Mouse (Mus musculus): ENCODE measurements at regions not wholly inside any gene's neighbourhood (a gene's known extent, or its start where the extent isn't known, plus 50 kb on each side); places are given as distances from the start of the nearest gene placed in this dataset.

DNA sequence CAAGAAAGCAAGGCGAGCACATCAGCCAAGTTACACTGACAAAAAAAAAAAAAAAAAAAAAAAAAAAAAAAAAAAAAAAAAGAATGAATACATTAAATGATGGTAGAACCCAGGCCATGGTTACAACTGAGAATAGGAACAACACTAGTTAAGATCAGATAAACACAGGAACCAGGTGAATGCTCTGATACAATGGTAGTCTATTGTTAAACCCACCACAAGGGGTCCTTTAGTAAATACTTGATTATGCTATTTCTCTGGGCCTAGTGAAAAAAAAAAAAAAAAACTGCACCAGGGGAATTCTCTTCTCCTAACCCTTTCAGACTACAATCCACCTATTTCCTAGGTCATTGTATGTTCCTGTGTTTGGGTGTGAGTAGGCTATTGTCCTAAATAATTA lies 2289.7 kb downstream of the Cntnap5b start:
- H3K27ac ChIP-seq (ENCODE audit: low read depth, low read length) = no peak overlapping the region
- DNase-seq (no peak), ATAC-seq (no peak)
- H3K9ac ChIP-seq = no peak overlapping the region
- WGBS = 67% methylated on average over 1 of the region's 1 CpGs
- no peaks in the 10 kb centered on the region for H3K27me3 ChIP-seq (ENCODE audit: insufficient read depth, low read length)
- no peak overlapping the region for H3K4me2 ChIP-seq (ENCODE audit: low read depth)
- H3K36me3 ChIP-seq (ENCODE audit: insufficient read depth) = no peaks in the 10 kb centered on the region
- no peaks in the 10 kb centered on the region for H3K4me1 ChIP-seq (ENCODE audit: insufficient read depth)
- TF ChIP-seq CTCF (IDR thresholded peaks at IDR 0.05; ENCODE audit: low read depth) = no peak
- no peak overlapping the region for H3K4me3 ChIP-seq (ENCODE audit: low read depth, low read length)
- no peaks in the 10 kb centered on the region for H3K9me3 ChIP-seq (ENCODE audit: low read length)

DNA sequence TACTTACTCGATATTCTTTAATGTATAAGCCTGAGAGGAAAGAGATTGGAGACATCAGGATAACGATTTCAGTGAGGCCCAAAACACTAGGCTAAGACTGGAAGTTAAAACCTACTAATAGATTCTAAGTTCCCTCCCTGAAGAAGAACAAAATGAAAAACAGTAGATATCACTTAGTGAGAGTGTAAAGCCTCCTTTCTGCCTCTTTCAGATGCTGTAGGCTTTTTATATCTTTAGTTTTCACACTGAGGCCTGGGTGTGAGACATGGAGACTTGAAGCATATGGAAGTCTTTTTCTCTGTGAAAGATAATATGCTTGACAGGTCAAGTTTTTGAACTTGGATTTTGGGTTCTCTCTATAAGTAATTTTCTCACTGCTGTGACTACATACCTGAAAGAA lies 2333.1 kb downstream of the Cntnap5b start:
- no peak for TF ChIP-seq CTCF (IDR thresholded peaks at IDR 0.05; ENCODE audit: low read depth)
- DNase-seq (peak; percentile 6), ATAC-seq (peak; percentile 75)
- Histone ChIP-seq H3K36me3 (ENCODE audit: insufficient read depth) (no peaks in the 10 kb centered on the region), H3K4me1 (ENCODE audit: insufficient read depth) (no peaks in the 10 kb centered on the region), H3K9ac (no peak overlapping the region), H3K4me3 (ENCODE audit: low read depth, low read length) (no peak overlapping the region), H3K27me3 (ENCODE audit: insufficient read depth, low read length) (no peaks in the 10 kb centered on the region), H3K27ac (ENCODE audit: low read depth, low read length) (no peak overlapping the region), H3K9me3 (ENCODE audit: low read length) (no peaks in the 10 kb centered on the region), H3K4me2 (ENCODE audit: low read depth) (no peak overlapping the region)
- 71% methylated on average over 2 of the region's 2 CpGs for WGBS

DNA sequence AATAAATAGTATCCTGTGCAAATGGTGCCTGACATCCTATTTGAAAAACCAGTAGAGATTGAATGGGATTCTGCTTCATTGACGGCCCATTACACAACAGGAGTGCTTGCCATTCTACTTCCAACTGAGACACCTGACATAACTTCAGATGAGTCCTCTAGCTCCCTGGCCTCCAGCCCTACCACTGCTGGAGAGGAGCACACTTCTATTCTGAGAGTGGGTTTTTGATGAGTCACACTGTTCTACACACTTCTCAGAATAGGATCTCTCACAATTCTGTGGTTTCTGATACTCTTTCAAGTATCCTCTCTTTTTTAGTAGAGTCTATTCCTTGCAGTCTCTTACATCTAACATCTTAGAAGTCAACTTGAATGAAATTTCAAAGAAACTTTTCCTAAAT lies 2366.5 kb downstream of the Cntnap5b start:
- H3K27me3 ChIP-seq (ENCODE audit: insufficient read depth, low read length) = no peaks in the 10 kb centered on the region
- no peak overlapping the region for H3K4me3 ChIP-seq (ENCODE audit: low read depth, low read length)
- no peak for DNase-seq
- no peaks in the 10 kb centered on the region for H3K9me3 ChIP-seq (ENCODE audit: low read length)
- no peak for TF ChIP-seq CTCF (IDR thresholded peaks at IDR 0.05; ENCODE audit: low read depth)
- no peak overlapping the region for H3K4me2 ChIP-seq (ENCODE audit: low read depth)
- H3K36me3 ChIP-seq (ENCODE audit: insufficient read depth) = no peaks in the 10 kb centered on the region
- no peak for ATAC-seq
- WGBS = 93% methylated on average over 1 of the region's 1 CpGs
- H3K9ac ChIP-seq = no peak overlapping the region
- H3K4me1 ChIP-seq (ENCODE audit: insufficient read depth) = no peaks in the 10 kb centered on the region
- no peak overlapping the region for H3K27ac ChIP-seq (ENCODE audit: low read depth, low read length)

DNA sequence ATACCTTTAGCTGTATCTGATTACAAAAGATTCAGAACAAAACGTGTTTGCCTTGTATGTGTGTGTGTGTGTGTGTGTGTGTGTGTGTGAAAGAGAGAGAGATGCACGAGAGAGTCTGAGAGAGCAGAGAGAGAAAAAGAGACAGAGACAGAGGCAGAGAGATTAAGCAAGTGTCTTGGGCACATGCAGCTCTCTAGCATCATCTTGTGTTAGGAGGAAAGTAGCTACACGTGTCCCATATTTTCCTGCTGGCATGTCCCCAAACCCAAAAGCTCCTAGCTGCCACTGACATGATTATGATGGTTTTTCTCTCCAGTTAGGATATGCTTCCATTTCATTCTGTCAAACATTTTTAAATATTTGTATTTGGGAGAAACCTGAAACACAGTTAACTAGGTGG lies 2373.8 kb downstream of the Cntnap5b start:
- no peaks in the 10 kb centered on the region for H3K4me1 ChIP-seq (ENCODE audit: insufficient read depth)
- DNase-seq (peak; percentile 48), ATAC-seq (no peak)

DNA sequence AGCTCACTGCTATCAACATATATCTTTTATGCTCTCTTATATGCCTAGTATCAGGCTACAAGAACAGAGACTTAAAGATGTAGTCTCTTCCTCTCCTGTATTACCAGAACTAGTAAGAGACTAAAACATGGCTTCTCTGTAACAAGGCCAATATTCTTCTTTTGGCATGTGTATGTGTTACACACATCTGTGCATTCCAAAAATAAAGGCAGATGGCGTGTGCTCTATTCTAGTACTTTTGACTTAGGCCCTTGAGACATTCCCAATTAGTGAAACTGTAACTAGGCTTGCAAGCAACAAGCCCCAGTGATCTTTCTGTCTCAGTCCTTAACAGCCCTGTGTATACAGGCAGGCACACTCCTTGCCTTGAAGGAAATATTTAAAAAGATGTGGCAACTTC lies 2394.1 kb downstream of the Cntnap5b start:
- WGBS = 62% methylated on average over 1 of the region's 1 CpGs
- Histone ChIP-seq H3K27me3 (ENCODE audit: insufficient read depth, low read length) (no peaks in the 10 kb centered on the region), H3K36me3 (ENCODE audit: insufficient read depth) (no peaks in the 10 kb centered on the region), H3K9ac (no peak overlapping the region), H3K9me3 (ENCODE audit: low read length) (no peaks in the 10 kb centered on the region), H3K4me3 (ENCODE audit: low read depth, low read length) (no peak overlapping the region), H3K4me1 (ENCODE audit: insufficient read depth) (no peaks in the 10 kb centered on the region), H3K4me2 (ENCODE audit: low read depth) (no peak overlapping the region), H3K27ac (ENCODE audit: low read depth, low read length) (no peak overlapping the region)
- no peak for TF ChIP-seq CTCF (IDR thresholded peaks at IDR 0.05; ENCODE audit: low read depth)
- peak; percentile 73 for ATAC-seq
- DNase-seq = peak; percentile 30

More for the DNA sequence above, 2373.8 kb downstream of the Cntnap5b start:
- no peak overlapping the region for H3K9ac ChIP-seq
- H3K4me3 ChIP-seq (ENCODE audit: low read depth, low read length) = no peak overlapping the region
- no peak overlapping the region for H3K4me2 ChIP-seq (ENCODE audit: low read depth)
- H3K36me3 ChIP-seq (ENCODE audit: insufficient read depth) = no peaks in the 10 kb centered on the region
- TF ChIP-seq CTCF (IDR thresholded peaks at IDR 0.05; ENCODE audit: low read depth) = peak; percentile 64
- H3K27me3 ChIP-seq (ENCODE audit: insufficient read depth, low read length) = no peaks in the 10 kb centered on the region
- no peak overlapping the region for H3K27ac ChIP-seq (ENCODE audit: low read depth, low read length)
- 63% methylated on average over 3 of the region's 3 CpGs for WGBS
- no peaks in the 10 kb centered on the region for H3K9me3 ChIP-seq (ENCODE audit: low read length)

DNA sequence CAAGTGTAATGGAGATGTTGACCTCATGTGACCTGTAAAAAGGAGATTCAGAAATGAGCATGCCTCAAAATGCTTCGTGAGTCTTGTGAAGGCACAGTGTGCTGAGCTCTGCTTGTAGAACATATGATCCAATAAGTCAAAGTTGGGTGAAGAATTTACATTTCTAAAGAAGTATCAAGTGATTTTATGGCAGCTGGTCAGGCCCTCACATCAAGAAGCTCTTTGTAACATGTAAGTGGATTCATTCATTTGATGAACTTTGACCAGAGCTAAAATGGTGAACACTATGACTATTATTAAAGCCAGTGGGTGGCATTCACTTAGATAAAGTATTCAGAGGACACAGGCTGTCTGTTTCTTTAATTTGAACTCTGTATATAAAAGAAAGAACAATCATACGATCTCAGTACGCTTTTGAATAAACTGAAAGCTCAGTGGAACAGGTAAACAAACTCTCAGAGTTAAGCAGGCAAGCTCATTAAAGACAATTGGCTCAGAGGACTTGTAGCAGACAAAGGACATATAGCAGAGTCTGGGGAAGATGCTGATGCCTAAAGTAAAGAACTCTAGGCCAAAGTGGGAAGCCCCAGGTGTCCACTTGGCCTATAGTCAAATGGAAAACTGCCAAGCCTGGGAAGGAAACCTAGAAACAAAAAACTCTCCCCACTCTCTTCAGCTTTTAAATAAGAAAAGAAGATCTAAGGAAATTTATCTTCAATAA lies 2398.2 kb downstream of the Cntnap5b start:
- Histone ChIP-seq H3K36me3 (ENCODE audit: insufficient read depth) (no peaks in the 10 kb centered on the region), H3K4me3 (ENCODE audit: low read depth, low read length) (no peak overlapping the region), H3K4me1 (ENCODE audit: insufficient read depth) (no peaks in the 10 kb centered on the region), H3K27me3 (ENCODE audit: insufficient read depth, low read length) (no peaks in the 10 kb centered on the region), H3K27ac (ENCODE audit: low read depth, low read length) (no peak overlapping the region), H3K9me3 (ENCODE audit: low read length) (no peaks in the 10 kb centered on the region), H3K4me2 (ENCODE audit: low read depth) (no peak overlapping the region), H3K9ac (no peak overlapping the region)
- TF ChIP-seq CTCF (IDR thresholded peaks at IDR 0.05; ENCODE audit: low read depth) = no peak
- ATAC-seq = peak; percentile 40
- no peak for DNase-seq
- WGBS = 11% methylated on average over 3 of the region's 3 CpGs

DNA sequence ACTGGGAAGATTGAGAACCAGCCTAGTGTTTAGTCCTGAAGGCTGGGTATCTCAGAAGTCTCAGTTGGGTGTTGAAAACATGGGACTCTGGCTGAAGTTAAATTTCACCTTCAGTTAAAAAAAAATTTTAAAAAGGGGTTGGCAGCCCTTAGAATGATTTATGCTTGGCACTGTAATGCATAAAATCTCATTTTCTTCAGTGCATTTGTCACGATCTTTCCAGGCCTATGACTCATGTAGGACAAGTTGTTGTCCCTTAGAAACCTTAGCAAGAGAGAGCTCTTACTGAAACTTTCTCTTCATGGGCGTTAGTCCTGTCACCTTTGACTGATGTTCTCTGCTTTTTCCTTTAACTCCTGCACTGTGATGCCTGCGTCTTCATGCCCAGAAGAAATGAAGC lies 2413.4 kb downstream of the Cntnap5b start:
- H3K27me3 ChIP-seq (ENCODE audit: insufficient read depth, low read length) = no peaks in the 10 kb centered on the region
- 79% methylated on average over 3 of the region's 3 CpGs for WGBS
- H3K4me3 ChIP-seq (ENCODE audit: low read depth, low read length) = no peak overlapping the region
- no peak overlapping the region for H3K4me2 ChIP-seq (ENCODE audit: low read depth)
- no peaks in the 10 kb centered on the region for H3K4me1 ChIP-seq (ENCODE audit: insufficient read depth)
- H3K9ac ChIP-seq = no peak overlapping the region
- no peak for TF ChIP-seq CTCF (IDR thresholded peaks at IDR 0.05; ENCODE audit: low read depth)
- H3K36me3 ChIP-seq (ENCODE audit: insufficient read depth) = no peaks in the 10 kb centered on the region
- ATAC-seq (no peak), DNase-seq (no peak)
- H3K9me3 ChIP-seq (ENCODE audit: low read length) = no peaks in the 10 kb centered on the region
- H3K27ac ChIP-seq (ENCODE audit: low read depth, low read length) = no peak overlapping the region
